9 mouse cellular contexts compared by ENCODE assay signal in the genomic region with DNA sequence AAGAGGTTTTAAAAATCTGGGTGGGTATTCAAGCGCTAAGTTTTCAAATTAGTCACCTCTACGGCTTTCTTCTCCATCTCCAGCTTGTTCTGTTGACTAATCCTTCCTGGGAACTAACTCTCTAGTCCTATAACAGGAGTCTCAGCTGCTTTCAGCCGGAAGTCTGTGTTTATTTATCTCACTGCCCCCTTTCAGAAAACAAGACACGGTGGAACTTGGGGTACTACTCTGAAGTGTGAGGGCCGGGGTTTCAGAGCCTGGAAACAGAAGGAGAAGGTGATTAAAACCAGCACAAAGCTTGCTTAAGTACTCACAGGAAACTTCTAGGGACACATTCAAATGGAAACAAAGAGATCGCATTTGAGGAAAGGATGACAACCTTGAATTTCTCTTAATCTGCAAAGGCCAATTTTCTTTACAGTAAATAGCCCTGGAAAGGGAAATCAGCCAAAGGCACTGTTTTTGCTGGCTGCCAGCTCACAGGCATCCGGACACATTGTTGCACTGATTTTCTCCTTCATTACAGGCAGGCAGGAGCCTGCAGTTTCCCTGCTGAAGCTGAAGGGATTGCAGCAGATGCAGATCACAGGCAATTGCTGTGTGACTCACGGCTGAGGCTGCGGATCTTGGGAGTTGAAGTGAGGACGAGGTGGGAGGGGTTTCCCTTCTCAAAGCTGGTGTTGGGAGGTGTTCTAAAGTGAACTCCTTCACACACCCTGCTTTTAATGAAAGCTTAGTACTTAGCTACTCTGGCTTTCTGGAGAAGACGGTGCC. TPM values are rescaled to one million over a fixed set of nuclear protein-coding genes. Genes with fewer than 3 reads are reported as not detected.
DNase-seq lines count a peak whose midpoint lies in the region; TF ChIP-seq lines count a peak whose summit lies in the region.
"Had no signal": no experiment of that assay in that cellular context is flagged by ENCODE, and none has a peak within 500 bp of the region (broad histone marks: within the 10 kb centered on the region; RNA-seq: fewer than 3 reads in every experiment).

No protein-coding gene starts in this region.

- H3K27ac ChIP-seq in bone marrow macrophage, adult 2 months (ENCODE audit: insufficient read depth, low read depth, low read length): peak overlapping the region; percentile 35
- H3K27ac ChIP-seq: liver, embryonic 15.5 days had no signal

- H3K4me3 ChIP-seq in bone marrow macrophage, adult 2 months (ENCODE audit: insufficient read depth, low read length): no peak overlapping the region
- H3K4me3 ChIP-seq: liver, embryonic 15.5 days had no signal

- TF ChIP-seq POLR2A in bone marrow macrophage, adult 2 months (IDR thresholded peaks at IDR 0.05; ENCODE audit: borderline replicate concordance, low read depth, low read length): no peak

- peak; percentile 58 for DNase-seq in 3134 (ENCODE audit: extremely low read depth, insufficient read length, low spot score)
- DNase-seq in frontal cortex, postnatal 14 days (ENCODE audit: low spot score in 2 of 2): peak; percentile 65 to 74
- DNase-seq in heart, postnatal 4 days: peak; percentile 70
- peak; percentile 43 to 52 for DNase-seq in layer of hippocampus, adult 8-10 months (ENCODE audit: low spot score in 2 of 2)
- DNase-seq in lung, postnatal 10 days: peak; percentile 71
- DNase-seq in right cerebral cortex, adult 2 months (ENCODE audit: low spot score in 2 of 2): peak; percentile 70 to 73
- DNase-seq in spleen, postnatal 10 days (ENCODE audit: low spot score in 2 of 2): no peak

- H3K4me1 ChIP-seq in bone marrow macrophage, adult 2 months (ENCODE audit: control insufficient read depth, insufficient read depth, low read length): peaks cover 17% of the 10 kb centered on the region
- H3K4me1 ChIP-seq: liver, embryonic 15.5 days had no signal

- TF ChIP-seq CTCF in bone marrow macrophage, adult 2 months (IDR thresholded peaks at IDR 0.05; ENCODE audit: low read depth, low read length): no peak

RNA-seq across cellular contexts. Expression of gene Tet2, which starts 55.7 kb away (rescaled TPM):
- polyA plus RNA-seq in bone marrow macrophage, adult 2 months (2012; ENCODE audit: insufficient read depth, insufficient read length, missing spikeins): 84.9 and 106 TPM in 2 replicates
- total RNA-seq in heart, postnatal 4 days (2021): 10 to 100 TPM; 41.7 to 48.3 TPM
- total RNA-seq in layer of hippocampus, adult 8-10 months (2022): 10 to 100 TPM; 44.9 to 50.5 (median 48.3) TPM

Comparison
In these comparisons a context has a peak if more than half of its experiments do, and no peak if none do; other contexts are left out.
1. DNase-seq: peak in 3134 (single experiment), frontal cortex, postnatal 14 days (2 of 2), heart, postnatal 4 days (single experiment), layer of hippocampus, adult 8-10 months (2 of 2), lung, postnatal 10 days (single experiment) and right cerebral cortex, adult 2 months (2 of 2); none in spleen, postnatal 10 days (0 of 2).